Mouse (Mus musculus) ES-E14 (cell line): Measurements from ENCODE around the gene Tef. TPM values are rescaled to one million over a fixed set of nuclear protein-coding genes. Genes with fewer than 3 reads are reported as not detected.

Source experiments
- DNase-seq: peaks from one replicate; pipeline ENCODE4 v3.0.0-alpha.2; 2013; ENCODE audit warnings: low read depth, low spot score
- H3K27ac ChIP-seq: 2 replicates; pipeline ENCODE4 v1.5.1; 2012; ENCODE audit warnings: low read depth, mild to moderate bottlenecking, low read length, moderate library complexity, mixed read lengths; ENCODE audit not compliant: poor library complexity, insufficient read depth, severe bottlenecking
- H3K36me3 ChIP-seq: 2 replicates; pipeline ENCODE4 v1.6.1; 2012; ENCODE audit warnings: mild to moderate bottlenecking, low read length, moderate library complexity, mixed read lengths; ENCODE audit not compliant: control insufficient read depth, poor library complexity, insufficient read depth, severe bottlenecking
- H3K4me1 ChIP-seq, 2 experiments: fragments of 150-350 bp in 1 of 2; sonication (generic) in 1 of 2; 2 replicates each; pipeline ENCODE4 v1.6.1; 2012; ENCODE audit warnings: low read length in 2 of 2, mild to moderate bottlenecking in 1 of 2, mixed read lengths in 1 of 2; ENCODE audit not compliant: control insufficient read depth in 2 of 2, insufficient read depth in 2 of 2, poor library complexity in 1 of 2
- H3K4me3 ChIP-seq, 2 experiments: fragments of 150-350 bp in 1 of 2; sonication (generic) in 1 of 2; 2 replicates each; pipeline ENCODE4 v1.5.1; 2012; ENCODE audit warnings: low read length in 2 of 2, low read depth in 1 of 2, mild to moderate bottlenecking in 1 of 2, mixed read lengths in 1 of 2; ENCODE audit not compliant: insufficient read depth in 1 of 2, poor library complexity in 1 of 2, severe bottlenecking in 1 of 2
- H3K9ac ChIP-seq: 2 replicates; pipeline ENCODE4 v1.6.1; 2012; ENCODE audit warnings: low read depth, mild to moderate bottlenecking, low read length, mixed read lengths; ENCODE audit not compliant: poor library complexity, insufficient read depth, severe bottlenecking
- H3K9me3 ChIP-seq: fragments of 150-350 bp; sonication (generic); 2 replicates; pipeline ENCODE4 v1.6.1; 2012; ENCODE audit warnings: low read depth, mild to moderate bottlenecking, low read length; ENCODE audit not compliant: control insufficient read depth, insufficient read depth
- CHD2 ChIP-seq: IDR thresholded peaks from 2 replicates; pipeline ENCODE4 v1.6.1; 2014; ENCODE audit warnings: mild to moderate bottlenecking, low read depth, low read length, inconsistent platforms
- HCFC1 ChIP-seq: IDR thresholded peaks from 2 replicates; pipeline ENCODE4 v1.6.1; 2012; ENCODE audit warnings: low read length, inconsistent platforms, borderline replicate concordance; ENCODE audit not compliant: insufficient read depth
- MAFK ChIP-seq: IDR thresholded peaks from 2 replicates; pipeline ENCODE4 v1.6.1; 2014; ENCODE audit warnings: mild to moderate bottlenecking, low read depth, low read length, inconsistent platforms; ENCODE audit not compliant: insufficient read depth
- ZC3H11A ChIP-seq: IDR thresholded peaks from 2 replicates; pipeline ENCODE4 v1.6.1; 2012; ENCODE audit warnings: low read depth, mild to moderate bottlenecking, inconsistent platforms, low read length, borderline replicate concordance
- ZNF384 ChIP-seq: IDR thresholded peaks from 2 replicates; pipeline ENCODE4 v1.6.1; 2012; ENCODE audit warnings: low read depth, low read length, inconsistent platforms
- in situ Hi-C, 2 experiments: fragments of 600-800 bp; cut with MboI; formaldehyde crosslinking; loops; one replicate each; pipeline ENCODE4 v1.15.1; 2025; ENCODE audit warnings: low sequenced_read_pairs in 2 of 2, inconsistent platforms in 1 of 2; ENCODE audit not compliant: unreplicated experiment in 2 of 2
- total RNA-seq: library from RNA; depleted of rRNA; stranded (reverse); fragments of 300-350 nt; gene quantifications from 2 replicates; pipeline ENCODE4 v1.2.3, GENCODE M21; 2012

Gene Tef
- total RNA-seq, 1 experiment, result 20.9 TPM

DNA sequence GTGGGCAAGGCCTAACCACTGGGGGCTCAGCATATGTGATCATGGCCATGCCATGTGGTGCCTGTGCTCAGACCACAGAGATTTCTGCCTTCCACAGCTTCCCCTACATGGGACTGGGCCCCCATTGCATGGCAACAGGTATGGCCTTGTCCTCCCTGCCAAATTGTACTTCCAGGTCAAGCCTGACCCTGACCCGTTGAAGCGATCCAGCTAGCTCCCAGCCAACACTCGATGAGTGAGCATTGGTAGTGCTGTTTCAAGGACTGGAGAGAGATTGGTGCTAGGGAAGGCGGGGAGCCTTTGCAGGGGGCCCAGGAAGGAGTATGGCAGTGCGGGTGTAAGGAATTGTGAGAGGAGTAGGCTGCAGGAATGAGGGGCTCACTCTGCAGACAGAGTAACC is 35.8 kb upstream of the Tef start:
- no peaks in the 10 kb centered on the region; the same call in 1 of the 2 replicates for H3K36me3 ChIP-seq
- DNase-seq, result no peak

GRCm38 (mm10) chr15:81769037-81769436 is 33.2 kb upstream of the Tef start:
- peaks cover 13% of the 10 kb centered on the region; the same call in 1 of the 2 replicates for H3K36me3 ChIP-seq
- H3K9me3 ChIP-seq, result no peaks in the 10 kb centered on the region
- H3K27ac ChIP-seq, result no peak overlapping the region
- TF ChIP-seq MAFK, result no peak
- no peak for TF ChIP-seq ZC3H11A
- TF ChIP-seq HCFC1, result no peak
- no peak for TF ChIP-seq CHD2
- no peak for TF ChIP-seq ZNF384
- H3K4me3 ChIP-seq, result peak overlapping the region; percentile 20 to 43; a peak in 2 of 4 replicates
- no peak overlapping the region; the same call in 1 of the 2 replicates for H3K9ac ChIP-seq
- in situ Hi-C loops, result no loop called here
- peak; percentile 76 for DNase-seq
- H3K4me1 ChIP-seq, result peaks cover 2 to 9% of the 10 kb centered on the region in 2 experiments; a peak in 1 of 4 replicates

More for the DNA sequence above, 35.8 kb upstream of the Tef start:
- no peaks in the 10 kb centered on the region for H3K9me3 ChIP-seq
- TF ChIP-seq ZC3H11A (no peak), ZNF384 (no peak), HCFC1 (no peak), CHD2 (no peak), MAFK (no peak)
- H3K27ac ChIP-seq, result no peak overlapping the region
- in situ Hi-C loops, result no loop called here
- peaks cover 2 to 9% of the 10 kb centered on the region in 2 experiments; a peak in 1 of 4 replicates for H3K4me1 ChIP-seq
- no peak overlapping the region for H3K4me3 ChIP-seq
- no peak overlapping the region for H3K9ac ChIP-seq

GRCm38 (mm10) chr15:81772431-81773120 is 29.6 kb upstream of the Tef start:
- H3K27ac ChIP-seq, result no peak overlapping the region

GRCm38 (mm10) chr15:81774505-81775171 is 27.6 kb upstream of the Tef start:
- no peak overlapping the region for H3K9ac ChIP-seq
- no peak for TF ChIP-seq ZNF384
- TF ChIP-seq ZC3H11A, result no peak
- TF ChIP-seq HCFC1, result no peak
- no peak for TF ChIP-seq MAFK
- TF ChIP-seq CHD2, result no peak
- in situ Hi-C loops, result no loop called here
- no peak overlapping the region for H3K27ac ChIP-seq
- peaks cover 45% of the 10 kb centered on the region for H3K36me3 ChIP-seq
- no peaks in the 10 kb centered on the region for H3K9me3 ChIP-seq
- DNase-seq, result no peak
- no peaks in the 10 kb centered on the region for H3K4me1 ChIP-seq
- H3K4me3 ChIP-seq, result no peak overlapping the region

More at GRCm38 (mm10) chr15:81772431-81773120, 29.6 kb upstream of the Tef start:
- H3K9me3 ChIP-seq, result no peaks in the 10 kb centered on the region
- in situ Hi-C loops, result no loop called here
- H3K9ac ChIP-seq, result no peak overlapping the region
- H3K4me3 ChIP-seq, result no peak overlapping the region
- peaks cover 2 to 8% of the 10 kb centered on the region in 2 experiments; a peak in 1 of 4 replicates for H3K4me1 ChIP-seq
- TF ChIP-seq MAFK (no peak), CHD2 (no peak), ZNF384 (no peak), HCFC1 (no peak), ZC3H11A (no peak)
- no peak for DNase-seq
- peaks cover 32% of the 10 kb centered on the region for H3K36me3 ChIP-seq
